Mouse (Mus musculus): ENCODE data around the gene Vsx1.

Gene Vsx1

DNA sequence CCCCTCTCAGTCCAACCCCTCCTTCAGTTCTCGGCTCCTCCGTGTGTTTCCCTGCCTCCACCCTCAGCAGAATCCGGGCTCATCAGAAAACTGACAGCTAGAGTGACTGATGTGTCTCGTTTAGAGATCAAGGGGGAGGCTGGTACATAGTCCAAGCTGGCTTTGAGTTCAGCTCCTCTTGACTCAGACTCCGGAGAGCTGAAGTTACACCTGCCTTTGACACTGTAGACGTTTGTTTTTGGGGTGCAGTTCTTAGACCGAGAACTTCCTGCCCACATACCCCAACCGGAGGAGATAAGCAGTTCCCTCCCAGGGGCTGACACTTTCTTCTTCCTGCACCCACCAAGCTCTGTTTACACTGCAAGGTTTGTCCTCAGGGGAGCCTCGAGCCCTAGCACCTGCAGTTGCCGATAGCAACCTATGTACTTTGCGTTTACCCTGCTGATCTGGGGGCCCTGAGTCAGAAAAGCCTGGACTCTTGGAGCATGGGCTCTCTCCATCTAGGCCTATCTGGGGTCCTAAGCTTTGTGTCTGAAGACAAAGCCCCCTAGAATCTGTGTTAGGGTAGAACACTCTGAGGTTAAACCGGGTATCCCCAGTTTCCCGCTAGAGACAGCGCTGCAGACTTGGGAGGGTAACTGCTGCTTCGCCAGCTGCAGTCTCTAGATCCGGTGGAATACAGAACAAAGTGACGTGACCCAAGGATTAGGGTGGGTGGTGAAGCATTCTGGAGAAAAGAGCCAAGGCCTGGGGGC lies 21.9 kb downstream of the Vsx1 start:
- peak; percentile 72 for DNase-seq (ENCODE audit: low spot score)

DNA sequence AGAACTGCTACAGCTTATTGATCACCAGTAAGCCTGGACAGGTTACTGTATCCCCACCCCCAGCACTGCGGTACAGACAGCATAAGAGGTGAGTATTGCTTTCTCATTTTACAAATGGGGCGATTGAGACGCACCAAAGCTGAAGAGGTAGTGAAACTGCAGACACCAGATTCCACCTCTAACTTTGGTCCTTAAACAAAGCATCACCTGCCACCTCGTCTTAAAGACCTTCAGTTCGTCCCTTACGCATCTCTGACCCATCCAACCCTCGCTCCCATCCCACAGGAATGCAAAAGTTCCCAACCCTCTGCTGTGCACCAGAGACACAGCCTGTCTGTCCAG lies 22.5 kb downstream of the Vsx1 start:
- no peak for DNase-seq (ENCODE audit: low spot score)

DNA sequence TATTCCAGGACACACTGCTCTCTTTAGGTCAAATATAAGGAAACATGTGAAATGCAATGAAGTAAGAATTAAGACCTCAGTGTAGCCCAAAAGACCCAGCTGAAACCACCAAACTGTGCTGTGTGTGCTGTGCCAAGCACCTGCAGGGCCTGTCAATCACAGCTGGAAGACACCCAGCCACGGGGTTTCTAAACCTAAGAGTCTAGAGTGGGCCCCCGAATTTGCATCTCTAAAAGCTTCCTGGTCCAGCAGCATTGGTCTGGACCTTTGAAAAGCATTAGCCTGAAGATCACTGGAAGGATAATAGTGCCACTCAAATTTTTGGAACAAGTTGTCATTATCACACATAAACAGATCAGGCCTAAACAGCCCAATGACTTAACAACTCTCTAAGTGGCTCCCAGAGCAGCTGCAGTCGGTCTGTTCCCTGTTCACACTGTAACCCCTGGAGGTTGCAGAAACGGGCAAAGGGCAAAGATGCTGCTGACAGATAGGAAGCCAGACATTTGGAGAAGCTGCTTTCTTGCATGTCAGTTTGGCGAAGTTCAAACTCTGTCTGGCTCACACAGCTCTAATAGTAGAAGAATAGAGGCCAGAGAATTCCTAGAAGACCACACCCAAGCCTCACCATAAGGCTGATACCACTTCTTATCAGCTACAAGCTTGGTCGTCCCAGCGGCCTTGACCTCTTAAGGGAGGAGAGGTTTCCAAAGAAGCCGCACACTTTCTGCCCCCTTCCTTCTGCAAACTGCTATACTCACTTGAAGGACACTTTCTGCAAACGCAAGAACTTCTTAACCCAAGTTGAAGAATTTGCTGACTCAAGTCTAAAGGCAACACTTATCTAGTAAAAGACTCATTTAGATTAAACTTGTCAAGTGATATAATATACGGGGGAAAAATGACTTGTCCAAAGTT lies 23.4 kb downstream of the Vsx1 start:
- DNase-seq (ENCODE audit: low spot score) = peak; percentile 87

DNA sequence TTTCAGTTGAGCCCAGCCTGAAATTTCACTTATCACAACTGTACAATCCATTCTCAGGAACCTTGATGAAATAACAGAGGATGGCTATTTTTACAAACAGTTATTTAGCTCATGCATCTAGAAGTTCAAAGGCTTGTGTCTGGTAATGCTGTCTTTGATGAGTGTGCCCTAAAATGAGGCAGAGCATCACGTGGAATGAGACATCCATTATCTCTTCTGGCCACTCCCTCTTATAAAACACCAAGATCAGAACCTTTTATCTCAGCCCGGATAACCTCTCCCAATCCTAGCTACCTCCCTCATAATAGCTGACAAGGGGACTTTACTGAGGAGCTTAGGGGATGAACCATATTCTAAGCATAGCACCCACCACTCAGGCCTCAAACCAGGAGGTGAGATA lies 24.2 kb downstream of the Vsx1 start:
- no peak for DNase-seq (ENCODE audit: low spot score)

DNA sequence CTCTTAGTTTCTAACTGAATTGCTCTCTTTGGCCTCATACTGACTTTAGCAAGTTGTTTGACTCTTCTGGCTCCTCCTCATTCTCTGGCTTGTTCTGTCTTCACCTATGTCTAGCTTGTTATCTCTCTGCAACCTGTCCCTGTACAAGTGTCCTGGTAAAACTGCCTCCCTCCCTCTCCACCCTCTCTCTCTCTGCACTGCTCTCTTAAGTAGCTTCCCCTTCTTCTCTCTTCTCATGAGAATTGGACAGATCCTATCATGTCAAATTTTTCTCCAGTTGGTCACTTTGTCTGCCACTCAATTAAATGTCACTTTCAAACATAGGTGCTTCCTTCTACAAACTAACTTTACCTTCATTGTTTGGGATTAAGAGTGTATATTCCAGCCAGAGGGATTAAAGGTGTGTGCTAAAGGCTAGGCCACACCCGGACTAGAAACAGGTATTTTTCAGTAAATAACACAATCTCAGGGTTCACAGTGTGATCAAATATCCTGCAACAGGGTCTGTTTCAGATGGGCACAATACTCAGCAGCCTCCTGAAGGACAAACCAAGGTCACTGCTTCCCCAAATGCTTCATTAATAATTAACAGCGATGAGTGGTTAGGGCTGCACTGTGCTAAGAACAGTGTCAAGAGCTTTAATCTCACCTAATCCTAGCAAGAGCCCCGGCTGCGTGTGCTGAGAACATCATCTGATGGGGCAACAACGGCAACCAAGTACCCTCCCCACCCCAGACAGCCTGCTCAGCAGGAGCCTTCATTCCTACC lies 24.8 kb downstream of the Vsx1 start:
- DNase-seq (ENCODE audit: low spot score) = peak; percentile 36

DNA sequence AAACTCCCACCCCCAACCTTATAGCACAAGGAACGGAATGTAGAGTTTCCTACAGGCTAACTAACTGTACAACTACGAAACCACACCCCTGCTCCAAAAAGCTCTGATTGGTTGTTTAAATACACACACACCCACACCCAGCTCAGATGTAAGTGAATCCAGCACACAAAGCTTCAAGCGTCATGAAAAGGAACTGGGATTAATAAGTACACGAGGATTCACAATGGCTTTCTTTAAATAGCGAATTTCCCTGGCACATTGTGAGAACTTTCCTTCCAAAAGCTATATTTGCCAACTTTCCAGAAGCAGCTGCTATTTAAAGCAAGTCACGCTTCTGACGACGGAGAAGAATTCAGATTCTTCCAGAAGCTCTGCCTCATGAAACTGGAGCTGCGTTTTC lies 25.9 kb downstream of the Vsx1 start:
- DNase-seq (ENCODE audit: low spot score) = no peak

DNA sequence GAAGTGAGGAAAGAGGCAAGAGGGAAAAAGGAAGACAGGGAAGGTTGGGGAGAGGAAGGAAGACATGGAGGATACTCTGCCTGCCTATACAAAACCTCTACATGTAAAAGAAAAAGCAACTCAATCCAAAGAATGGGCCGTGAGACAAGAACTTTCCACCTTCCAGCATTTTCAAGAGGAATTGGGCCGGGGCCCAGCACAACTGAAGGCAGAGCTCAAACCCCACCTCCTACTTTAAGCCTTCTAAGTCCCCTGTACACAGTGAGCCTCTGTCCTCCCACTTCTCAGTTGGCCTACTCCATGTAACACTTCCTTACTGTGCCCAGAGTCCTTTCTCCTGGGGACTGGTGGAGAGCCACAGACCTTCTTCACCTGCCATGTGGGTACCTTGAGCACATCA lies 27.2 kb downstream of the Vsx1 start:
- no peak for DNase-seq (ENCODE audit: low spot score)

DNA sequence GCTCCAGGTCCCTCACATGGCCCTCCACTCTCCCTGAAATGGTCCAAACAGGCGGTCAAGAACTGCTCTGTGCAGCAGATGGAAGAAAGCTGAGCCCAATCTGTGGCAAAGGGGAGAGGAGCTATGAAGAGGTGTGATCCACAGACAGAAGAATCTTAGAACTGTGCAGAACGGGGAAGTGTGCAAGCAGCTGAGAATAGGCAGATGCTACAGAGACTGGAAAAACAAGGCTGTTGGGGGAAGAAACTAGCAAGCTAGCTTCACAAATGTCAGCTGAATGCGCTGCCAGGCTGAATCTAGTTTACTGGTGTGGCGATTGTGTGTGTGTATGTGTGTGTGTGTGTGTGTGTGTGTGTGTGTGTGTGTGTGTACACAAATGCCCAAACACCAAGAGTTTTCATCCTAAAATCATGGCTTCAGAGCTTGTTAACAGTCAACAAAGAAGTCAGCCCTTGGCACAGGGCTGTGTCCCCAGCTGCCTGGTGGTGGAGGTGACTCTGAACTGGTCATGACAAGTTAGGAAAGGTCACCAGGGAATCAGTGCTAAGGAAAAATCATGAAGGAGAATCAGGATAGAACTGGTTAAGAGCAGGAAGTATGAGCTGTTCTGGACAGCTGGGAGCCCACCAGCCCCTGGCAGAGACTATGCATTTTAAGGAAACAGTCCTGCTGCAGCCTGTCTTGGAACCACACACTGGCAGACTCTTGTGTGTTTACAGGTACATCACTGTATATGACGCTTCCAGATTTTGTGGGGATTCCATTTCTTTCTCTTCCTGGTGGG lies 28.3 kb downstream of the Vsx1 start:
- DNase-seq (ENCODE audit: low spot score) = no peak

DNA sequence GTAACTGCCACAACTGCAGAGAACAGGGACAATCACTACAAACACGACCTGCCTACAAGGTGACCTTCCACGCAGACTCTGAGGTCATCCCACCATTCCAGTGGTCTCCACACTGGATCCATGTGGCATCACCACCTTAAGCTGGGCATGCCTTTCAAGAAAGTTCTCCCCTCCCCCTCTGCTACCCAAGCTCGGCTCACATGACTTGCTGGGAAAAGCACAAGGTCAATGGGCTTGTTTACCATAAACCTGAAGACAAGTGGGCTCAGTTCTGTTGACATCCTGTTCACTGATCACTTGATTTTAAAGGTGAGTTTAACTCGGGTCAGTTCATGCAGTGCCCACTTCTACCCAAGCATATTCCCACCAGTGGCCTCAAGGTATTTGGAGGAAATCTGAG lies 29.1 kb downstream of the Vsx1 start:
- peak; percentile 54 for DNase-seq (ENCODE audit: low spot score)

DNA sequence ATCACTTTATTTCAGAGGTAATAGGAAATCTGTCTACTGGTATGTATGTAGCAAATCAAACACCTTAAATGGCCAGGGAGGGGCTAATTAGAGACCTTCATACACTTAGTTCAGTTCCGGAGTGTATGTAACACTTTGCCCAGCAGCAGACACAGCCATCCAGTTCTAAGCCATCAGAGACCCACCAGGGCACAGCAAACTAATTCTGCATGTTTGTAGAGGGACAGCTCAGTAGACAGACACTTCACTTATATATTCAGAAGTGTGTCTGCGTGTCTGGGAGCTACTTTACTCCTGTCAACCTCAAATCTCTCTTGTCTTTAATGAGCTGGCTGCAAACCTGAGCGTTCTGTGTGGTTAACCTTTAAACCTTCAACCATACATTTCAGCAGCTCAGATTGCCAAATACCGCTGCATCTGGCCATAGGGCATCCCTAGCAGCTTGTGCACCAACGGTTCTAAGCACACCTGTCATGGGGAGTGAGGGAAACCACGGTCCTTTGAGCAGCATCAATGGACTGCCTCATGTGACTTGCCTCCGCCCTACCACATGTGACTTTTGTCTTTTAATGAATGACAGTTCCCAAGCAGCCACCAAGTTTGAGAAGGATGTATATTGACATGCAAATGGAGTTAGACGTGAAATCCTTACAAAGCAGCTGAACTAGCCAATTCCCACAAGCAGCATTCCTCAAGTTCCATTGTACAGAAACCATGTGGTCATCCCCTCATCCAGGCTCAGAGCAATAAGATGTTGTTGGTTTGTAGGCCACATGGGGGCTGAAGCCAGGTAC lies 32.0 kb downstream of the Vsx1 start:
- peak; percentile 84 for DNase-seq (ENCODE audit: low spot score)

DNA sequence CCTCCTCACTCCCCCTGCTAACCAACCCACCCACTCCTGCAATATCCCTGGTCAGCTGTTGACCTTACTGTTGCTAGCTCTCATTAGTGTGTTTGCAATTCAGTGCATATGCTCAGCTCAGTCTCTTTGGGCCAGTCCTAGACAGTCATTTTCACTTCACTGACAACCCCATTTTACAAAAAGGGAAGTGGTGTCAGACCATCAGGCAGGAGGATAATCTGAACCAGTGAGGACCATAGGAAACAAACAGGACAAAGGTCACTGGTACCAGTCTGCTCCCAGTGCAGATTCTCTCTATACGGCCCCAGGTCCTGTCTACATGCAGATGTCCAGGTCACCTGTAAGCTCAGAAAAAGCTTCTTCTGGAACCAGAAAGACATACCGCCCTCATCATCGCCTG lies 33.0 kb downstream of the Vsx1 start:
- DNase-seq (ENCODE audit: low spot score) = no peak

DNA sequence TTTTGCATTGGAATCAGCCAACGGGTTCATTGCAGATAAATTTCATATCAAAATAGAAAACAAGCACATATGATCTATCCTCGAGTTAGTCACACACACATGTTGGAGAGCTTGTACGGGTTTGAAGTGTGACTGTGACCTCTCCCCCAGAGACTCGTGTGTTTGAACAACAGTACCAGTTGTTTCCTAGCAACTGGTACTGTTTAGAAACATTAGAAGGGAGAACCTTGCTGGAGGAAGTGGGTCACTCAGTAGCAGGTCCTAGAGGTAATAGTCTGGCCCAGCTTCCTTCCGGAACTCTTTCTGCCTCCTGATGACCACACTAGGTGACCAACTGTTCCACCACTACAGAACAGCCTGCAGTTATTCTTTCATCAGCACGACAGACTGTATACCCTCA lies 33.9 kb downstream of the Vsx1 start:
- DNase-seq (ENCODE audit: low spot score) = no peak

DNA sequence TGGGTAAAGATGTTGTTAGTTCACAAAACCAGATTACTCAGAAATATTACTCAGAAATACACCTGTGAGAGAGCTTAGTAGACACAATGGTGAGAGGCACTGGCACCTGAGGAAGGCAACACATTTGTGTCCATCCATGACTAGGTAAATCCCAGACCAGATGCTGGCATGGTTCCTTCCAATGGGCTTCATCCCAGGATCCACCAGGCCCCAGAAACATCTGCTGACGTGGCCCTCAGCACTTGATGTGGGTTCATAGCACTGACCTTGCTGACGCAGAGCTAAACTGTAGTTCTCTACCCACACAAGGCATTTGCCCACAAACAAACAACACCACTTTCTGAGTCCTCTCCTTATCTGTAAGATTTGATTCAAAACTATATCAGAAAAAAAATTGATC lies 34.3 kb downstream of the Vsx1 start:
- DNase-seq (ENCODE audit: low spot score) = no peak

DNA sequence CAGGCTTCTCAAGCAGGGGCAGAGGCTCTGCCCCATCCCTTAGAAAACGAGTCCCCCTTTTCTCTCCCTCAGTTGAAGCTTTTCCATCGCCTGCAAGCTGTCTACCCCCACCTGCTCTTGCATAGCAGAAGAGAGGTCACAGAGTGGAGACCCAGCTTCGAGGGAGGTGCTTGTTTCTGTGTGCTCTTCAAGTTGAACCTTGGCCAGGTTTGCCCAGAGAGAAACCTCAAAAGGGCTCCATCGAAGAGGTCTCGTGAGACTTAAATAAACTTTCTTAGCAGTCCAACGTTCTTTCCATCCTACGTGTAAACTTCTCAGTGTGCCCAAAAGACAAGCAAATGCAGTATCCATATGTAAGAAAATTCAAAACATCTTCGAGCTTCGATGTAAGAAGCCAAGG lies 37.8 kb downstream of the Vsx1 start:
- DNase-seq (ENCODE audit: low spot score) = peak; percentile 70

DNA sequence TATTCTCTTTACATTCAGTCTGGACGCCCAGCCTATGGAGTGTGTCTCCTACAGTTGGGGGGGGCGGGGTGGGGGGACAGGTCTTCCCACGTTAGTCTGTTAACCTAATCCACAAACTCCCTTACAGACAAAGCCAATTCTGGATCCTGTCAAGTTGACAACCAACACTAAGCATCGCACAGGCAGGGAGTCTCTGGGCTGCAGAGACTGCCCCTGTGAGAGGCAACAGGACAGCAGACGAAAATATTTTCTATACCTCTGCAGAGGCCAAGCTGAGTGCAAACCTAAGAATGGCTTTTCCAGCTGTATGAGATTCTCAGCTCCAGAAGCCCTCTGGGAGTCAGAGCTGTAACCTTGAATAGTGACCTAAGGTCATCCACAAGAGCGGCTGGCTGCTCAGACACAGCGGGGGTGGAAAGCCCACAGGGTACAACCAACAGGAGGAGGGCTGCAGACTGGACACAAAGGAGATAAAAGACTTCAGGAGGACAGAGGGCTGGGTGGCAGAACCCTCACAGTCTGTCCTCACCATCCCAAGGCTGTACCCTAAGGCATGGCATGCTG lies 38.6 kb downstream of the Vsx1 start:
- peak; percentile 71 for DNase-seq (ENCODE audit: low spot score)

DNA sequence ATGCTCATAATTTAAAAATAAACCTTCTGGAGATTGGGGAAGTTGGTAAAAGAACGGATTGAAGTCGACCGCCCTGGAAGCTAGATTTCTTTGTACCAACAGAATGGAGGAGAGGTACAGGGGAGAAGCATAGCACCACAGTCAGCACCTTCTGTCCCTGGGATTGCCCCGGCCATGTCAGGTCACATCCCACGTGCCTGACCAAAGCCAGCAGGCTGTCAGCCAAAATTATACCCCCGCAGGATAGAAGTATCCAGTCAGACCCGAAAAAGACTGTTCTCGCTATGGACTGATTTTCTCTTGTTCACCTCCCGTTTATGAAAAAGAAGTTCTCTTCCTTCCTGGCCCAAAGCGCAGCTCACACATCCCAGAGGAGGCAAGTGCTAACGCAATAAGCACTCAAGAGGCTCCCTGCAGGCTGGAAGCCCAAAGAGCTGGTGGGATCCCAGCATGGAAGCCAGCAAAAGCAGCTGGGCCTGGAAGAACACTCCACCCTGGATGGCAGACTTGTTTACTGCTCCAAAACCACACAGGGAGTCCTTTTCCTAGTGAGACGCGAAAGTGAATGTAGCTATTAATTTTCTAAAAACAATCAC lies 40.8 kb downstream of the Vsx1 start:
- no peak for DNase-seq (ENCODE audit: low spot score)

DNA sequence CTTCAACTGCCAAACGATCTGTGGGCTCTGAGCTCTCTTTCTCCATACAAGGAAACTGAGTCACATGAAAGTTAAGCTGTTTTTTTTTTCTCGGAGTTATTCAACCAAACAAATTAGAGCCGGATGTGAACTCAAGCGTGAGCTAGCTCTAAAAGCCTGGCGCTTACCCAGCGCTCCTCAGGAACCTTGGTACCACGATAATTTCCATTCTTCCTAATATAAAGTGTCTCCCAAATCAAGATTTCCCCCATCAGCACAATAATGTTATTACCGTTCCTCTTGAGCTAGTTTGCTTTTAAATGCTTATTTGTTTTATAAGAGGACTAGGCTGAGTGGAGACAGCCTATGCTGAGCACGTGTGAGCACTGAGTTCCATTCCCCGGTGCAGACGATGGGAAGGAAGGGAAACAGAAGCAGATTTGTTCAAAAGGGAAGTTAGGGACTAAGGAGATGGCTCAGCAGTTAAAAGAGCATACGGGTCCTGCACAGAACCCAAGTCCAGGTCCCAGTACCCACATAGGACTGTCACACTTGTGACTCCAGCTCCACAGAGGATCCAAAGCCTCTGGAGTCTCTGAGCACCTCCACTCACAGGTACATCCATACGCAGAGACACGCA lies 41.4 kb downstream of the Vsx1 start:
- DNase-seq (ENCODE audit: low spot score) = no peak

DNA sequence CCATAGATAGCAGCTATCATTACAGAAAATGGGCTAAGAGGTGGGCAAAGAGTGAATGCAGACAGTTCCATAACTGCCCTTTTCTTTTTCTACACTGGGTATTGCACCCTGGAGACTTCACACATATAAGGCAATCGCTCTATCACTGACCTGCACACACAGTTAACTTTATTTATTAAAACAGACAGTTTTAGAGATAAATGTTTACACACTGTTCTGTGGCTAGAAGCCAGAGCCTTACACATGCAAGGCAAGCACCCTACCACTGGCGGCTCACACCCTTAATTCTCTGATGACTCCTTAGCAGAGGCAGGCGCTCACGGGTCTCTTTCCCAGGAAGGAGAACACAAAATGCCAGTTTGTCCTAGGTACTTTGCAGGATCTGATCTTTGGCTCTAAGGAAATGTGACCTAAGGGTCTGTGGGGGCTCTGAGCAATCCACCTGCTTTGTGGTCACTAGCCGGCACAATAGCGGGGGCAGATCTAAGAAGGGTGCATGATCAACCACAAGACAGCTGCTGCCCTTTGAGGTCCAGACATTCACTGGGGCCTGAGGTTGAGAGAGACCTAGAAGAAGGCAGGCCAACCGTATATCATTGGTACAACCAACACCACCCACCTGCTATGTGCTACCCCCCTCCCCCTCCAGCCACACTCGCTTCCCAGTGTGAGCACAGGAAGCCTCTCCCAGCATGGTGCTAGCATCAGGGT lies 42.6 kb downstream of the Vsx1 start:
- no peak for DNase-seq (ENCODE audit: low spot score)

DNA sequence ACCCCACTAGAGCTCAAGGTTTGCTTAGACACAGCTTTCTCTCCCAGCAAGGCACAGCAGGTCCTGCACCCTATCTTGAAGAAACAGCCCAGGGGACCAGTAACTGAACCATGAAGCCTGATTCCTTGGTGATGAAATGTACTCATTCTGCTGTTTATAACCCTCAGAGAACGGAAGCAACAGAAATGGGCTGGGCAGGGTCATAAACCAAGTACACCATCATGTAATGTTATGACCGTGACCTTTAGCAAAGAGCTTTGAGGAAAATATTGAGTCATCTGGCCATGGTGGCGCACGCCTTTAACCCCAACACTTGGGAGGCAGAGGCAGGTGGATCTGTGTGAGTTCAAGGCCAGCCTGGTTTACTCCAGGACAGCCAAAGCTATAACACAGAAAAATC lies 43.9 kb downstream of the Vsx1 start:
- DNase-seq (ENCODE audit: low spot score) = no peak

All from yolk sac, embryonic 10.5 days (tissue).